Mouse (Mus musculus): ENCODE data around the gene Znrf3. TPM values are rescaled to one million over a fixed set of nuclear protein-coding genes. Genes with fewer than 3 reads are reported as not detected.

The Znrf3 gene
- total RNA-seq, 2 experiments from 2014 or later, result 19.5 to 20.2 TPM

- DNase-seq (ENCODE audit: low spot score in 2 of 2), result no peak
- intact Hi-C loops (cut with DNase I), result loop anchor here (5.0 kb wide), 1 partner anchor 167 kb away; no protein-coding TSS in a partner anchor
These were observed 160.7 kb downstream of the Znrf3 start for GRCm38 (mm10) chr11:5283987-5284386.

GRCm38 (mm10) chr11:5280932-5281331 lies 163.7 kb downstream of the Znrf3 start:
- no peak for DNase-seq (ENCODE audit: low spot score in 2 of 2)
- intact Hi-C loops (cut with DNase I), result loop anchor here (5.0 kb wide), 1 partner anchor 164 kb away; no protein-coding TSS in a partner anchor

- intact Hi-C loops (cut with DNase I), result no loop called here
These were observed 166.2 kb downstream of the Znrf3 start for GRCm38 (mm10) chr11:5278463-5278862.

GRCm38 (mm10) chr11:5277307-5277971 lies 167.2 kb downstream of the Znrf3 start:
- intact Hi-C loops (cut with DNase I), result no loop called here
- no peak for DNase-seq (ENCODE audit: low spot score in 2 of 2)

More at GRCm38 (mm10) chr11:5278463-5278862, 166.2 kb downstream of the Znrf3 start:
- no peak for DNase-seq (ENCODE audit: low spot score in 2 of 2)

- DNase-seq (ENCODE audit: low spot score in 2 of 2), result no peak
- intact Hi-C loops (cut with DNase I), result no loop called here
These were observed 169.4 kb downstream of the Znrf3 start for GRCm38 (mm10) chr11:5275216-5275615.

- intact Hi-C loops (cut with DNase I), result no loop called here
These were observed 172.0 kb downstream of the Znrf3 start for GRCm38 (mm10) chr11:5272536-5273234.

GRCm38 (mm10) chr11:5272066-5272360 lies 172.6 kb downstream of the Znrf3 start:
- intact Hi-C loops (cut with DNase I), result no loop called here
- no peak for DNase-seq (ENCODE audit: low spot score in 2 of 2)

More at GRCm38 (mm10) chr11:5272536-5273234, 172.0 kb downstream of the Znrf3 start:
- no peak for DNase-seq (ENCODE audit: low spot score in 2 of 2)

- intact Hi-C loops (cut with DNase I), result no loop called here
- DNase-seq (ENCODE audit: low spot score in 2 of 2), result no peak
These were observed 173.2 kb downstream of the Znrf3 start for GRCm38 (mm10) chr11:5271274-5272065.

- no peak for DNase-seq (ENCODE audit: low spot score in 2 of 2)
- intact Hi-C loops (cut with DNase I), result no loop called here
These were observed 174.7 kb downstream of the Znrf3 start for GRCm38 (mm10) chr11:5269846-5270461.

- intact Hi-C loops (cut with DNase I), result no loop called here
- DNase-seq (ENCODE audit: low spot score in 2 of 2), result no peak
These were observed 178.9 kb downstream of the Znrf3 start for GRCm38 (mm10) chr11:5265764-5266163.

GRCm38 (mm10) chr11:5263078-5263730 lies 181.4 kb downstream of the Znrf3 start:
- no peak for DNase-seq (ENCODE audit: low spot score in 2 of 2)
- intact Hi-C loops (cut with DNase I), result loop anchor here (5.0 kb wide), 1 partner anchor 81 kb away; no protein-coding TSS in a partner anchor

- DNase-seq (ENCODE audit: low spot score in 2 of 2), result peak; percentile 87 to 92
- intact Hi-C loops (cut with DNase I), result loop anchor here (2.0 to 5.0 kb wide), 2 partner anchors 17 to 79 kb away; no protein-coding TSS in a partner anchor
These were observed 182.9 kb downstream of the Znrf3 start, which contains the start of gene Kremen1 for GRCm38 (mm10) chr11:5261508-5262392. Gene Kremen1 (minus strand): TSS chr11:5261558.

GRCm38 (mm10) chr11:5260942-5261459 lies 183.6 kb downstream of the Znrf3 start:
- peak in 1 of 2 experiments; percentile 26 for DNase-seq (ENCODE audit: low spot score in 2 of 2)
- intact Hi-C loops (cut with DNase I), result loop anchor here (2.0 to 5.0 kb wide), 2 partner anchors 16 to 79 kb away; no protein-coding TSS in a partner anchor

GRCm38 (mm10) chr11:5259944-5260598 lies 184.6 kb downstream of the Znrf3 start:
- no peak for DNase-seq (ENCODE audit: low spot score in 2 of 2)
- intact Hi-C loops (cut with DNase I), result loop anchor here (2.0 to 10.0 kb wide), 3 partner anchors 15 to 145 kb away; no protein-coding TSS in a partner anchor

- no peak for DNase-seq (ENCODE audit: low spot score in 2 of 2)
- intact Hi-C loops (cut with DNase I), result loop anchor here (10.0 kb wide), 1 partner anchor 143 kb away; no protein-coding TSS in a partner anchor
These were observed 186.6 kb downstream of the Znrf3 start for GRCm38 (mm10) chr11:5258036-5258435.

GRCm38 (mm10) chr11:5257151-5257862 lies 187.3 kb downstream of the Znrf3 start:
- intact Hi-C loops (cut with DNase I), result loop anchor here (10.0 kb wide), 1 partner anchor 143 kb away; no protein-coding TSS in a partner anchor
- no peak for DNase-seq (ENCODE audit: low spot score in 2 of 2)

Data from left cerebral cortex, postnatal 36 days (tissue).